Mouse (Mus musculus) embryonic facial prominence, embryonic 11.5 days (tissue): ENCODE data around the gene Kdm2a. TPM values are rescaled to one million over a fixed set of nuclear protein-coding genes. Genes with fewer than 3 reads are reported as not detected.

Experiments
- ATAC-seq: fragments of 200-750 bp; cut with Nextera tagmentation; replicated peaks from 2 replicates; pipeline ENCODE4 v1.8.0; 2017; ENCODE audit warnings: low read depth; ENCODE audit not compliant: insufficient number of reproducible peaks, low FRiP score, low TSS enrichment
- DNase-seq: peaks from one replicate; pipeline ENCODE4 v3.0.0-alpha.2; 2015; ENCODE audit warnings: low spot score
- H3K27ac ChIP-seq: fragments of 300-500 bp; sonication (generic); replicated peaks from 2 replicates; pipeline ENCODE4 v1.5.1; 2014; ENCODE audit warnings: mild to moderate bottlenecking, low read depth, low read length, control low read depth
- H3K27me3 ChIP-seq: fragments of 300-500 bp; sonication (generic); 2 replicates; pipeline ENCODE4 v1.6.1; 2014; ENCODE audit warnings: mild to moderate bottlenecking, low read length, moderate library complexity, mixed read lengths; ENCODE audit not compliant: control insufficient read depth, insufficient read depth
- H3K36me3 ChIP-seq: fragments of 300-500 bp; sonication (generic); replicated peaks from 2 replicates; pipeline ENCODE4 v1.6.1; 2014; ENCODE audit warnings: low read depth, mild to moderate bottlenecking, low read length, moderate library complexity, mixed read lengths; ENCODE audit not compliant: control insufficient read depth, insufficient read depth
- H3K4me1 ChIP-seq: fragments of 300-500 bp; sonication (generic); 2 replicates; pipeline ENCODE4 v1.6.1; 2014; ENCODE audit warnings: low read length, mixed read lengths; ENCODE audit not compliant: control insufficient read depth, insufficient read depth
- H3K4me2 ChIP-seq: fragments of 300-500 bp; sonication (generic); 2 replicates; pipeline ENCODE4 v1.6.1; 2014; ENCODE audit warnings: low read depth, mild to moderate bottlenecking, control low read depth, low read length, moderate library complexity
- H3K4me3 ChIP-seq: fragments of 300-500 bp; sonication (generic); 2 replicates; pipeline ENCODE4 v1.5.1; 2014; ENCODE audit warnings: low read depth, low read length, control low read depth
- H3K9ac ChIP-seq: fragments of 300-500 bp; sonication (generic); replicated peaks from 2 replicates; pipeline ENCODE4 v1.6.1; 2014; ENCODE audit warnings: mild to moderate bottlenecking, control low read depth, low read length
- H3K9me3 ChIP-seq: fragments of 300-500 bp; sonication (generic); replicated peaks from 2 replicates; pipeline ENCODE4 v1.6.1; 2016; ENCODE audit warnings: mild to moderate bottlenecking, low read length, inconsistent platforms, mixed read lengths; ENCODE audit not compliant: control insufficient read depth
- WGBS: fragments of 180-500 bp; shearing (Covaris S2); extraction: QIAGEN DNeasy Blood & Tissue Kit; methylation state at CpG from one replicate; pipeline ENCODE4 v1.1.7; 2014; 5-methylcytosine and 5-hydroxymethylcytosine counted together
- polyA plus RNA-seq: library from polyadenylated mRNA; unstranded; fragments of >200 nt; fragmentation: Nextera tagmentation; extraction: Ambion mirVana; gene quantifications from 2 replicates; pipeline ENCODE4 v1.2.1, GENCODE M21; 2014

Gene Kdm2a
- polyA plus RNA-seq, 1 experiment from 2014 or later: 43.5 TPM

- ATAC-seq: no peak; the same call in 1 of the 2 replicates
- no peaks in the 10 kb centered on the region for H3K9me3 ChIP-seq
- H3K9ac ChIP-seq: peak overlapping the region; percentile 82
- peak overlapping the region; percentile 79 for H3K4me2 ChIP-seq
- H3K4me3 ChIP-seq: peak overlapping the region; percentile 64
- DNase-seq: peak; percentile 44
- peaks cover 4% of the 10 kb centered on the region for H3K36me3 ChIP-seq
- under 1% methylated on average over 13 of the region's 13 CpGs for whole genome bisulfite sequencing
- peaks cover 7% of the 10 kb centered on the region; the same call in 1 of the 2 replicates for H3K4me1 ChIP-seq
- peak overlapping the region; percentile 88 for H3K27ac ChIP-seq
- H3K27me3 ChIP-seq: no peaks in the 10 kb centered on the region
Measured at GRCm38 (mm10) chr19:4333100-4333775, 64.8 kb downstream of the Kdm2a start.

- Histone ChIP-seq H3K27me3 (no peaks in the 10 kb centered on the region), H3K9me3 (no peaks in the 10 kb centered on the region), H3K27ac (peak overlapping the region; percentile 88; the same call in 1 of the 2 replicates), H3K36me3 (peaks cover 7% of the 10 kb centered on the region), H3K4me3 (peak overlapping the region; percentile 64), H3K4me1 (peaks cover 7% of the 10 kb centered on the region; the same call in 1 of the 2 replicates), H3K4me2 (peak overlapping the region; percentile 79), H3K9ac (peak overlapping the region; percentile 82)
- 0% methylated on average over 4 of the region's 4 CpGs for WGBS
- no peak for ATAC-seq
- DNase-seq: peak; percentile 71
Measured at GRCm38 (mm10) chr19:4332653-4333052, 65.4 kb downstream of the Kdm2a start.

- 90% methylated on average over 3 of the region's 3 CpGs for WGBS
- Histone ChIP-seq H3K9ac (no peak overlapping the region), H3K4me2 (no peak overlapping the region), H3K36me3 (peaks cover 8% of the 10 kb centered on the region), H3K27ac (no peak overlapping the region), H3K9me3 (no peaks in the 10 kb centered on the region), H3K4me3 (no peak overlapping the region), H3K27me3 (no peaks in the 10 kb centered on the region), H3K4me1 (peaks cover 7% of the 10 kb centered on the region; the same call in 1 of the 2 replicates)
- DNase-seq (no peak), ATAC-seq (no peak)
Measured at GRCm38 (mm10) chr19:4331273-4331672, 66.8 kb downstream of the Kdm2a start.

- no peak overlapping the region for H3K9ac ChIP-seq
- 90% methylated on average over 2 of the region's 2 CpGs for WGBS
Measured at GRCm38 (mm10) chr19:4330603-4331002, 67.5 kb downstream of the Kdm2a start.

DNA sequence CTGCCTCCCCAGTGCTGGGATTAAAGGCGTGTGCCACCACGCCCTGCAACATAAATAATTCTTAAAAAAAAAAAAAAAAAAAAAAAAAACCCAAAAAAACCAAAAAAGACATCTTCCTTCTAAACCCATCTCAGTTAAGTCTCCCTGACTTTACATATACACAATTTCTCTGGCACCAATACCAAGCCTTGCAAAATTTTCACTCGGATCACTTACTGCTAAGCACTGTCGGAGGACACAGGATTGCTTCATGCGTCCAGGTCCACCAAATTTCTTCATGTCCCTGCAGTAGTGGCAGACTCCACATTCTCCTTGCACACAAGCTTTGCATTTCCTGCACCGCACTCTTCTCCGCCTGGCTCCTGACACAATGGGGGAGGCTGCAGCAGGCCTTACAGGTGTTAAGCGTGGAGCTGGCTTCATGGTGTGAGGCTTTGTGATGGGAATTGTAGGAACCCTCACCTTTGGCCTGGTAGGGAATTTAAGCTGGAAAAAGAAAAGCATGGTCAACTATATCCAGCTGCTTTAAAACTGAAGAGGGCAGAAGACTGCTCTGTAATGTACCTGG, 69.3 kb downstream of the Kdm2a start:
- Histone ChIP-seq H3K4me2 (no peak overlapping the region), H3K27ac (no peak overlapping the region), H3K9me3 (no peaks in the 10 kb centered on the region), H3K9ac (no peak overlapping the region), H3K27me3 (no peaks in the 10 kb centered on the region), H3K4me1 (no peaks in the 10 kb centered on the region), H3K36me3 (peaks cover 26% of the 10 kb centered on the region), H3K4me3 (no peak overlapping the region)
- no peak for ATAC-seq
- 94% methylated on average over 8 of the region's 8 CpGs for WGBS
- DNase-seq: no peak

More at GRCm38 (mm10) chr19:4330603-4331002, 67.5 kb downstream of the Kdm2a start:
- DNase-seq (no peak), ATAC-seq (no peak)
- no peaks in the 10 kb centered on the region for H3K27me3 ChIP-seq
- H3K4me2 ChIP-seq: no peak overlapping the region
- peaks cover 12% of the 10 kb centered on the region for H3K36me3 ChIP-seq
- H3K4me3 ChIP-seq: no peak overlapping the region
- peaks cover 7% of the 10 kb centered on the region; the same call in 1 of the 2 replicates for H3K4me1 ChIP-seq
- H3K27ac ChIP-seq: no peak overlapping the region
- no peaks in the 10 kb centered on the region for H3K9me3 ChIP-seq

DNA sequence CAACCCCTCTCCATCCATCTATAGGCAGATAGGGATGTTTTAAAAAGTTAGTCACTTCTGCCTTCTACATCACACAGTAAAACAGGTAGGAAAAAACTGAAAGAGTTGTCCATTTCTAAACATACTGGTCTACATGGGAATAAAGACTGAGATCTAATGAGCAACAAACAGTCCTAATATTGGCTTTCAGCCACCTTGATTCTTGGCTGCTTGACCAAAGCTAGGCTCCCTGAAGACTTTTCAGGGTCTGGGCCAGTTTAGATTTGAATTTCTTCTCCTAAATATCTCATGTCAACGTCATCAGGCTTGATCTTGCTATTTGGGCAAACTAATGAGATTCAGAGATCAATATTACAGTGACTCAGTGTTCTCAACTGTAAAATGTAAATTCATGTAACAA, 71.2 kb downstream of the Kdm2a start:
- WGBS: 90% methylated on average over 1 of the region's 1 CpGs
- no peak overlapping the region for H3K9ac ChIP-seq
- no peaks in the 10 kb centered on the region for H3K4me1 ChIP-seq
- H3K36me3 ChIP-seq: peaks cover 31% of the 10 kb centered on the region
- H3K4me2 ChIP-seq: no peak overlapping the region
- no peaks in the 10 kb centered on the region for H3K27me3 ChIP-seq
- H3K9me3 ChIP-seq: no peaks in the 10 kb centered on the region
- DNase-seq (no peak), ATAC-seq (no peak)
- H3K4me3 ChIP-seq: no peak overlapping the region
- H3K27ac ChIP-seq: no peak overlapping the region

DNA sequence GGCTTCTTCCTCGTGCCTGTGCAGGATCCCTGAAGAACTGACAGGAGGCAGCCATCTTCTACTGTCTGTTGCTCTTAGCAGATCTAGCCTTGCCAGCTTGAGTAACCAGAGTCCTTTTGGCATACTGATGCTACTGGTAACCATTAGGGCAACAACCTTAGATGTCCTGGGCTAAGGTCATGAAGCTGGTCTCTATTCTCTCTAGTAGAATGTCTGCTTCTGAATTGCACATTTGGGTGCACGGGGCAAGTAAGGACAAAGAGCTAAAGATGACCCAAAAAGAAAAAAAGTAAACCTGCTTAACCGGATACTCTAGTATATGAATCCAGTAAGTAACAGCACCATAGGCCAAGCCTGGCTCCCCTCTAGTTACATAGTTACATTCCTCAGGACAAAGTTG, 72.0 kb downstream of the Kdm2a start:
- Histone ChIP-seq H3K9me3 (no peaks in the 10 kb centered on the region), H3K4me3 (no peak overlapping the region), H3K36me3 (peaks cover 32% of the 10 kb centered on the region), H3K27me3 (no peaks in the 10 kb centered on the region), H3K4me2 (no peak overlapping the region), H3K27ac (no peak overlapping the region), H3K4me1 (no peaks in the 10 kb centered on the region), H3K9ac (no peak overlapping the region)
- ATAC-seq (no peak), DNase-seq (no peak)
- 87% methylated on average over 3 of the region's 3 CpGs for WGBS

DNA sequence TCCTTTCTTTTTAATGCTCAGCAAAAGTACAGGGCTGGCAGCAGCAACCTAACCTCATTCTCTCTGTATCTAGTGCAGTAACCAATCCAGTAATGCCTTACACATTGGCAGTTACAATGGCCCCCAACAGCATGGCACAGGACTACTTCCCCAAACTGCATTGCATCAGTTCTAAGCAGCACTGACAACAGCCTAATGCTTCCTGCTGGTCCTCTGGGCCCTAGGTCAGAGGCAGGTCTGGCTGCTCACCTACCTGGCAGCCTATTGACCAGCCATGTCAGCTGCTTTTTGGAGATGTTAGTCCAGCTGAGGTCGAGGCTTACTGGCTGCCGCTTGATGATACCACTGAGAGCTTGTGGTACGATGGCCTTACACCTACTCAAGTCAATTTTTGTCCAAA, 76.0 kb downstream of the Kdm2a start:
- peaks cover 46% of the 10 kb centered on the region for H3K36me3 ChIP-seq
- H3K4me3 ChIP-seq: no peak overlapping the region
- no peak overlapping the region for H3K4me2 ChIP-seq
- WGBS: 93% methylated on average over 3 of the region's 3 CpGs
- H3K4me1 ChIP-seq: no peaks in the 10 kb centered on the region
- DNase-seq (no peak), ATAC-seq (no peak)
- no peaks in the 10 kb centered on the region for H3K27me3 ChIP-seq
- no peaks in the 10 kb centered on the region for H3K9me3 ChIP-seq
- no peak overlapping the region for H3K9ac ChIP-seq
- H3K27ac ChIP-seq: no peak overlapping the region
